Mouse (Mus musculus) cortical plate, adult 2 months (tissue): Measurements from ENCODE around the gene Mlxipl. TPM values are rescaled to one million over a fixed set of nuclear protein-coding genes. Genes with fewer than 3 reads are reported as not detected.

Experiments
- H3K27ac ChIP-seq: fragments of 200-500 bp; 2 replicates; pipeline ENCODE4 v1.5.1; 2012; ENCODE audit warnings: low read length, control low read depth, inconsistent platforms; ENCODE audit not compliant: insufficient read depth
- H3K4me1 ChIP-seq: fragments of 200-500 bp; 2 replicates; pipeline ENCODE4 v1.6.1; 2011; ENCODE audit warnings: low read length; ENCODE audit not compliant: control insufficient read depth, insufficient read depth
- H3K4me3 ChIP-seq: fragments of 200-500 bp; 2 replicates; pipeline ENCODE4 v1.5.1; 2011; ENCODE audit warnings: mild to moderate bottlenecking, low read length, control low read depth; ENCODE audit not compliant: insufficient read depth
- CTCF ChIP-seq: fragments of 200-500 bp; IDR thresholded peaks from 2 replicates; pipeline ENCODE4 v1.5.1; 2011; ENCODE audit warnings: mild to moderate bottlenecking, control low read depth, low read length; ENCODE audit not compliant: insufficient read depth; ENCODE audit errors: extremely low read depth
- POLR2A ChIP-seq: fragments of 200-500 bp; IDR thresholded peaks from 2 replicates; pipeline ENCODE4 v1.6.1; 2011; ENCODE audit warnings: mild to moderate bottlenecking, low read length, control low read depth; ENCODE audit not compliant: insufficient read depth; ENCODE audit errors: extremely low read depth
- polyA plus RNA-seq: library from polyadenylated mRNA; depleted of rRNA; stranded (reverse); fragments of >200 nt; gene quantifications from 2 replicates; pipeline ENCODE4 v1.2.3, GENCODE M21; 2012

Gene Mlxipl
- polyA plus RNA-seq, 1 experiment: 4.2 TPM

DNA sequence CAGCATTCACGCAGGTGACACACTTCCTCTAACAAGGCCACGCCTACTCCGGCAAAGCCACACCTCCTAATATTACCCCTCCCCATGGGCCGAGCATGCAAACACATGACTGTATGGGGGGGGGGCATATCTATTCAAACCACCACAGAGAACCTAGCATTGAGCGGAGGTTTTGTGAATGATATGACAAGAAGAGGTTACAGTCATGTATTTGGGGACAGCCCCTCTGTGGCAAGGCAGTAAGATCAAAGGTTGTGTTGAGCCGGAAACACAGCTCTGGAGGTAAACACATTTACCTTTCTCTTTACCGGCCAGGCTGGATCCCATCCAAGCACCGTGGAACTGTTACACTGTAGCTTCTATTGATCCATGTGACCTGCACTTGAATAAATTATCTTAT is 25.6 kb downstream of the Mlxipl start:
- Histone ChIP-seq H3K4me1 (no peaks in the 10 kb centered on the region), H3K27ac (no peak overlapping the region), H3K4me3 (no peak overlapping the region)
- TF ChIP-seq CTCF (no peak), POLR2A (no peak)

DNA sequence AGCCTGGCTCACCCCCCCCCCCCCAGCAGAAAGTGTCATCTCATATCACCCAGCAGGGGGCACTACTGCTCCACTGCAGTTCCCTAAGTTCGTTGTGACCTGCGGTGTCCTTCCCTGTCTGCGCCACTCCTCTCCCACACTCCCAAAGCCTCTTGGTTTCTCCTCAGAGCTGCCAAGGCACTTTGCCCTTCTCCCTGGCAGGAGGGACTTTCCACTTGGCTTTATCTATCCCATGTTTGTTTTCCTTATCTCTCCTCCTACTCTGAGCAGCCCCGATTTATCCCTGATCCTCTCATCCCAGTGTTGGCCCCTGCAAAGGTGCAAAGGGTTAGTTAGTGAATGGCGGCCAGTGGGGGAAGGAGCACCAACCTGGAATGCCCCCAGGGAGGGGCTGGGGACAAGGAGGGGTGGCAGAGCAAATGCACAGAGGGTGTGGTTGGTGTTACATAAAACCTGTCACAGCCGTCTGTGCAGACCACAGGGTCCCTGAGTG is 28.9 kb downstream of the Mlxipl start:
- Histone ChIP-seq H3K27ac (no peak overlapping the region), H3K4me1 (no peaks in the 10 kb centered on the region), H3K4me3 (no peak overlapping the region)
- TF ChIP-seq CTCF: peak; percentile 74
- TF ChIP-seq POLR2A: no peak

DNA sequence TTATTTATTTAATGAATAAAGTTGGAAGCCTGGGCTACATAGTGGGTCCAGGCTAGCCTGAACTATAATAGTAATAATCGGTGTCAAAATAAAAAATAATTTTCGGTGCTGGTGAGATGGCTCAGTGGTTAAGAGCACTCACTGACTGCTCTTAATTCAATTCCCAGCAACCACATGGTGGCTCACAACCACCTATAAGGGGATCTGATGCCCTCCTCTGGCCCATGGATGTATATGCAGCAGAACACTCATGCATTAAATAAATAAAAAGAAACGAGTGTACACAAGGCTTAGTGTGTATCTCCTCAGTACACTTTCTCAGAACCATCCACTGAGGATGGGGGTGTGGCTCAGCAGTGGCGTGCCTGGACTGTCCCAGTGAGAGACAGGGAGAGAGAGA is 31.1 kb downstream of the Mlxipl start:
- no peak overlapping the region for H3K4me3 ChIP-seq
- no peak for TF ChIP-seq POLR2A
- TF ChIP-seq CTCF: no peak
- H3K4me1 ChIP-seq: no peaks in the 10 kb centered on the region
- no peak overlapping the region for H3K27ac ChIP-seq

DNA sequence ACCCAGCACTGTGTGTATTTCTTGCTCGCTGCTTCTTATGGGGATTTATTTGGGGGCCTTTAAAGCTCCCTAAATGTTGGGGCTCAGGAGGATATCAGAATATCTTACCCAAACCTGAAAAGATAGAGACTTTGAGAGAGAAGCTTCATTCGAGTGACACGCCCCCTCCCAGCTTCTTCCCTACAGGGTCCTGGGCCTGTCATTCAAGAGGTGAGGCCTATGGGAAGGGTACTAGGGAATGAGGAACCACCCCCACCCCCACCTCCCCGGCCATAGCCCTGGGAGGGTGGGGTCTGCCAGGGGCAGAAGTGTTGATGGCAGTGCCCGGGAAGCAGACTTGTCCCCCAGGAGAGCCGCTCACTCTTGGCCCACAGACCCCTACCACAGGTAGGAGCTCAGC is 36.4 kb downstream of the Mlxipl start:
- Histone ChIP-seq H3K4me1 (no peaks in the 10 kb centered on the region), H3K4me3 (peak overlapping the region; percentile 16; the same call in 1 of the 2 replicates), H3K27ac (no peak overlapping the region)
- TF ChIP-seq POLR2A: no peak
- TF ChIP-seq CTCF: no peak

DNA sequence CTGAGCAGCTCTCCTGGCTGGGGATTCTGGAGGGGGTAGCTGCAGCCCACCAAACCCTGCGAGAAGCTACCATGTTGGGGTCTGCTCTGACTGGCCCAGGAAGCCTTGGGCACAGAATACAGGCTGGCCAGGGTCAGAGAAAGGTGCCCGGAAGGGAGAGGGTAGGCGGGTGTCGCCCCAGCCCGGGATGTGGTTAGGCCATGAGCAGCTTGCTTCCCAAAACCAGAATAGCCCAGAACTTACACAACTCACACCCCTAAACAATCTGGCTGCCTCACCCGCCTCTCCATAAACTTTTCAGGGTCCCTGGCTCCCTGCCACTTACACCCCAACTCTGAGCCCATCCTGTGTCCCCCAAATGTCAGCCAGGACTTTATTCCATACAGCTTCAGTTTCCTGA is 38.0 kb downstream of the Mlxipl start:
- no peak overlapping the region for H3K27ac ChIP-seq
- H3K4me1 ChIP-seq: no peaks in the 10 kb centered on the region
- TF ChIP-seq POLR2A: no peak
- TF ChIP-seq CTCF: no peak
- no peak overlapping the region for H3K4me3 ChIP-seq

DNA sequence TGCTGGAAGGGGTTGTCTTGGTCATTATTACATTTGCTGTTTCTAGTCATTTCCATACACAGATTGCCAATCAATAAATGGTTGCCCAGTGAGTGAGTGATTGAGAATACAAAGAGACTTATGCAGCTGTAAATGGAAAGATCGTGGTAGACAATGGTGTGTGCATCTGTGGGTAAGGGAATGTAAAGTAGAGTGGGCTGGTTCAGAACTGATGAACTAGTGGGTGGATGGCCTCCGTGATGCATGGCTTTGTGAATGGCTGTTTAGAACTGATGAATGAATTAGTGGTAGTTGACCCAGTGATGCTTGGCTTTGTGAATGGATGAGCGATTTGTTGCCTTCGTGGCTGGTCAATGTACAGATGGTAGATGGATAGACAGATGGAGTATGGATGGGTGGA is 40.1 kb downstream of the Mlxipl start:
- TF ChIP-seq CTCF (no peak), POLR2A (no peak)
- no peaks in the 10 kb centered on the region for H3K4me1 ChIP-seq
- no peak overlapping the region for H3K4me3 ChIP-seq
- H3K27ac ChIP-seq: no peak overlapping the region

DNA sequence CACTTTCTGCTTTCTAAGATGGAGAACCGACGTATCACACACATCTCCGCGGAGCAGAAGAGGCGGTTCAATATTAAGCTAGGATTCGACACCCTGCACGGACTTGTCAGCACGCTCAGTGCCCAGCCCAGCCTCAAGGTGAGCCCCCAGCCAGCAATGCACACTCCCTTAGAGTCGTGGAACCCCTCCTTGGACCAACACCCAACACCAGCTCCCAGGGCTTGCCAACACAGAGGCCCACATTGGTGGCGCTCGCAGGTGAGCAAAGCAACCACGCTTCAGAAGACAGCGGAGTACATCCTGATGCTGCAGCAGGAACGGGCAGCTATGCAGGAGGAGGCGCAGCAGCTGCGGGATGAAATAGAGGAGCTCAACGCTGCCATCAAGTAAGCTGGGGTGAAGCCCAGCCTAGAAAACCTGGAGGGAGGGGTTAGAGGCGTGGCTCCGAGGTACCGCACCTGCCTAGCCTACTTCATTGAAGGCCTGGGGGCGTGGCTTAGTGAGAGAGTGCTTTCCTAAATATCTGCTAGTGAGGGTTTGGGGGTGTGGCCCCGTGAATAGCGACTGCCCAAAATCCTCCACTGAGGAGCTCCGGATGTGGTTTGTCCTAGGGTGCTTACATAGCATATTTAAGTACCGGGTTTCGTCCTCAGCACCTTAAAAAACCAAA is 44.2 kb downstream of the Mlxipl start:
- no peak for TF ChIP-seq POLR2A
- TF ChIP-seq CTCF: no peak
- no peak overlapping the region for H3K4me3 ChIP-seq
- no peak overlapping the region for H3K27ac ChIP-seq
- no peaks in the 10 kb centered on the region for H3K4me1 ChIP-seq

DNA sequence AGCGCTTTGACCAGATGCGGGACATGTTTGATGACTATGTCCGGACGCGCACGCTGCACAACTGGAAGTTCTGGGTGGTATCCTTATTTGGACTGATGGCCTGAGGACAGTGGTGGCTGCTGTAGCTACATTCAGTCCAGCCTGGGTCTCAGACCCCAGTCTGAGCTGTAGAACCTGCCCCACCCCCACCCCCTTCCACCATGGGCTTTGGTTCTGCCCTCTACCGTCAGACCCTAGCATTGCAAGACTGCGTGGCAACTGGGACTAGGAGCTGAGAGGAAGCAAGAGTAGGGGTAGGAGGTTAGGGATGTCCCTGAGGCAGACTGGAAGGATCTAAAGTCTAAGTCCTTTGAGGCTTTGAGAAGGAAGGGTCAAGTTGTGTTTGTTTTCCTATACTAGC is 44.8 kb downstream of the Mlxipl start:
- H3K27ac ChIP-seq: no peak overlapping the region
- peak; percentile 55; the same call in 1 of the 2 replicates for TF ChIP-seq CTCF
- TF ChIP-seq POLR2A: no peak
- no peak overlapping the region for H3K4me3 ChIP-seq
- H3K4me1 ChIP-seq: no peaks in the 10 kb centered on the region

DNA sequence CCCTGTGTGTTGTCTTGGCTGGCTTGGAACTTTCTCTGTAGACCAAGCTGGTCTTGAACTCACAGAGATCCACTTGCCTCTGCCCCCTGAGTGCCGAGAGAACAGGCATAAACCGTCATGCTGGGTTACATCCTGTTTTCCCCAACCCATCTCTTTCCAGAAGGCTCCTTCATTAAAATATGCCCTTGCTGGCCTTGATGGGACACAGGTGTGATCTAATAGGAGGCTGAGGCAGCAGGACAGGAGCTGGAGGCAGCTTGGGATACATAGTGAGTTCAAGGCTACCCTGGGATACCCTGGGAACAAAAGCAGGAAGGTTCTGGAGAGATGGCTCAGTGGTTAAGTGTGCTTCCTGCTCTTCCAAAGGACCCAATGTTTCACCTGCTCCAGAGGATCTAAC is 50.2 kb downstream of the Mlxipl start:
- Histone ChIP-seq H3K27ac (no peak overlapping the region), H3K4me1 (no peaks in the 10 kb centered on the region), H3K4me3 (no peak overlapping the region)
- no peak for TF ChIP-seq POLR2A
- TF ChIP-seq CTCF: no peak

DNA sequence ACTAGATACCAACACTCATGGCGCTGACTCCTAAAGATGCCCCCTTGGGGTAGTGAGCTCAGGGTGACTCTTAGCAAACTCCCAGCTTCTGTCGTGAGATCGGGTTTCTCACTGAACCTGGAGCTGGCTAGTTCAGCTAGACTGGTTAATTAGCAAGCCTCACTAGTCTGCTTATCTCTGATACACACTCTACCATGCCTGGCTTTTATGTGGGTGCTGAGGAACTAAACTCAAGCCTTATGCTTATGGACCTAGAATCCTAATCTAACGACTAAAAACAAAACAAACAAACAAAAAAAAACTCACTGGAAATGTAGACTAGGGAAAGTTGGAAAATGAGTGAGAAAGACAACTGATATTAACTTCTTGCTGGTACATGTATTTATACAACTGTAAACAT is 54.8 kb downstream of the Mlxipl start:
- Histone ChIP-seq H3K4me3 (no peak overlapping the region), H3K4me1 (no peaks in the 10 kb centered on the region), H3K27ac (no peak overlapping the region)
- TF ChIP-seq CTCF (no peak), POLR2A (no peak)
